Mouse (Mus musculus) heart, postnatal 0 days (tissue): ENCODE measurements around the gene Mrps26.

Experiments used
- CTCF ChIP-seq: IDR thresholded peaks from 2 replicates; pipeline ENCODE4 v1.5.1; 2016; ENCODE audit warnings: antibody characterized with exemption, control low read depth, low read depth
- EP300 ChIP-seq: IDR thresholded peaks from 2 replicates; pipeline ENCODE4 v1.6.1; 2016; ENCODE audit warnings: antibody characterized with exemption, low read depth

- TF ChIP-seq CTCF, result no peak
- TF ChIP-seq EP300, result no peak
Measured at GRCm38 (mm10) chr2:130536890-130537289, 26.7 kb upstream of the Mrps26 start.
